Mouse (Mus musculus): Measurements from ENCODE around the gene Mad1l1. TPM values are rescaled to one million over a fixed set of nuclear protein-coding genes. Genes with fewer than 3 reads are reported as not detected.

The Mad1l1 gene
- polyA plus RNA-seq, 1 experiment from 2014 or later: 39.1 TPM

GRCm38 (mm10) chr5:140034300-140035024 lies 286.9 kb downstream of the Mad1l1 start:
- no peak overlapping the region for H3K27ac ChIP-seq (ENCODE audit: low read length)
- no peak overlapping the region for H3K9ac ChIP-seq (replicated peaks; ENCODE audit: low read depth, low read length)
- peak; percentile 47; the same call in 1 of the 2 replicates for ATAC-seq (ENCODE audit: insufficient number of reproducible peaks, insufficient read depth, low FRiP score, low read depth)
- no peaks in the 10 kb centered on the region for H3K27me3 ChIP-seq (ENCODE audit: control insufficient read depth, insufficient read depth, low read length)
- no peak overlapping the region for H3K4me2 ChIP-seq (replicated peaks; ENCODE audit: low read depth, low read length)
- no peaks in the 10 kb centered on the region for H3K9me3 ChIP-seq (ENCODE audit: control insufficient read depth, low read depth, low read length)
- H3K4me1 ChIP-seq (ENCODE audit: control insufficient read depth, insufficient read depth, low read length): no peaks in the 10 kb centered on the region
- H3K36me3 ChIP-seq (ENCODE audit: control insufficient read depth, insufficient read depth, low read length): no peaks in the 10 kb centered on the region
- H3K4me3 ChIP-seq (ENCODE audit: low read depth, low read length): no peak overlapping the region
- WGBS: 75% methylated on average over 5 of the region's 5 CpGs

- no peaks in the 10 kb centered on the region for H3K36me3 ChIP-seq (ENCODE audit: control insufficient read depth, insufficient read depth, low read length)
- WGBS: 89% methylated on average over 4 of the region's 4 CpGs
These were observed 295.0 kb downstream of the Mad1l1 start for GRCm38 (mm10) chr5:140026366-140026765.

GRCm38 (mm10) chr5:140025301-140025700 lies 296.1 kb downstream of the Mad1l1 start:
- no peak for ATAC-seq (ENCODE audit: insufficient number of reproducible peaks, insufficient read depth, low FRiP score, low read depth)
- no peaks in the 10 kb centered on the region for H3K9me3 ChIP-seq (ENCODE audit: control insufficient read depth, low read depth, low read length)
- no peak overlapping the region for H3K27ac ChIP-seq (ENCODE audit: low read length)
- no peaks in the 10 kb centered on the region for H3K36me3 ChIP-seq (ENCODE audit: control insufficient read depth, insufficient read depth, low read length)
- H3K9ac ChIP-seq (replicated peaks; ENCODE audit: low read depth, low read length): no peak overlapping the region
- no peak overlapping the region for H3K4me3 ChIP-seq (ENCODE audit: low read depth, low read length)
- no peaks in the 10 kb centered on the region for H3K4me1 ChIP-seq (ENCODE audit: control insufficient read depth, insufficient read depth, low read length)
- no peaks in the 10 kb centered on the region for H3K27me3 ChIP-seq (ENCODE audit: control insufficient read depth, insufficient read depth, low read length)
- 89% methylated on average over 2 of the region's 2 CpGs for WGBS
- no peak overlapping the region for H3K4me2 ChIP-seq (replicated peaks; ENCODE audit: low read depth, low read length)

More at GRCm38 (mm10) chr5:140026366-140026765, 295.0 kb downstream of the Mad1l1 start:
- Histone ChIP-seq H3K4me3 (ENCODE audit: low read depth, low read length) (no peak overlapping the region), H3K4me1 (ENCODE audit: control insufficient read depth, insufficient read depth, low read length) (no peaks in the 10 kb centered on the region), H3K4me2 (replicated peaks; ENCODE audit: low read depth, low read length) (no peak overlapping the region), H3K27me3 (ENCODE audit: control insufficient read depth, insufficient read depth, low read length) (no peaks in the 10 kb centered on the region), H3K27ac (ENCODE audit: low read length) (no peak overlapping the region), H3K9me3 (ENCODE audit: control insufficient read depth, low read depth, low read length) (no peaks in the 10 kb centered on the region), H3K9ac (replicated peaks; ENCODE audit: low read depth, low read length) (no peak overlapping the region)
- ATAC-seq (ENCODE audit: insufficient number of reproducible peaks, insufficient read depth, low FRiP score, low read depth): no peak

- no peak overlapping the region for H3K4me2 ChIP-seq (replicated peaks; ENCODE audit: low read depth, low read length)
- H3K9me3 ChIP-seq (ENCODE audit: control insufficient read depth, low read depth, low read length): no peaks in the 10 kb centered on the region
- H3K9ac ChIP-seq (replicated peaks; ENCODE audit: low read depth, low read length): no peak overlapping the region
- no peaks in the 10 kb centered on the region for H3K36me3 ChIP-seq (ENCODE audit: control insufficient read depth, insufficient read depth, low read length)
- ATAC-seq (ENCODE audit: insufficient number of reproducible peaks, insufficient read depth, low FRiP score, low read depth): no peak
- no peaks in the 10 kb centered on the region for H3K4me1 ChIP-seq (ENCODE audit: control insufficient read depth, insufficient read depth, low read length)
- WGBS: 68% methylated on average over 3 of the region's 3 CpGs
- H3K4me3 ChIP-seq (ENCODE audit: low read depth, low read length): no peak overlapping the region
- H3K27me3 ChIP-seq (ENCODE audit: control insufficient read depth, insufficient read depth, low read length): no peaks in the 10 kb centered on the region
- H3K27ac ChIP-seq (ENCODE audit: low read length): no peak overlapping the region
These were observed 297.3 kb downstream of the Mad1l1 start for GRCm38 (mm10) chr5:140023941-140024500.

GRCm38 (mm10) chr5:140022861-140023260 lies 298.5 kb downstream of the Mad1l1 start:
- H3K27ac ChIP-seq (ENCODE audit: low read length): no peak overlapping the region
- no peak overlapping the region for H3K4me3 ChIP-seq (ENCODE audit: low read depth, low read length)
- no peaks in the 10 kb centered on the region for H3K36me3 ChIP-seq (ENCODE audit: control insufficient read depth, insufficient read depth, low read length)
- H3K4me2 ChIP-seq (replicated peaks; ENCODE audit: low read depth, low read length): no peak overlapping the region
- no peak for ATAC-seq (ENCODE audit: insufficient number of reproducible peaks, insufficient read depth, low FRiP score, low read depth)
- no peak overlapping the region for H3K9ac ChIP-seq (replicated peaks; ENCODE audit: low read depth, low read length)
- no peaks in the 10 kb centered on the region for H3K4me1 ChIP-seq (ENCODE audit: control insufficient read depth, insufficient read depth, low read length)
- no peaks in the 10 kb centered on the region for H3K27me3 ChIP-seq (ENCODE audit: control insufficient read depth, insufficient read depth, low read length)
- no peaks in the 10 kb centered on the region for H3K9me3 ChIP-seq (ENCODE audit: control insufficient read depth, low read depth, low read length)
- 79% methylated on average over 6 of the region's 6 CpGs for WGBS

GRCm38 (mm10) chr5:140021755-140022154 lies 299.6 kb downstream of the Mad1l1 start:
- Histone ChIP-seq H3K4me2 (replicated peaks; ENCODE audit: low read depth, low read length) (no peak overlapping the region), H3K27ac (ENCODE audit: low read length) (no peak overlapping the region), H3K27me3 (ENCODE audit: control insufficient read depth, insufficient read depth, low read length) (no peaks in the 10 kb centered on the region), H3K4me3 (ENCODE audit: low read depth, low read length) (no peak overlapping the region), H3K36me3 (ENCODE audit: control insufficient read depth, insufficient read depth, low read length) (no peaks in the 10 kb centered on the region), H3K9me3 (ENCODE audit: control insufficient read depth, low read depth, low read length) (no peaks in the 10 kb centered on the region), H3K4me1 (ENCODE audit: control insufficient read depth, insufficient read depth, low read length) (no peaks in the 10 kb centered on the region), H3K9ac (replicated peaks; ENCODE audit: low read depth, low read length) (no peak overlapping the region)
- ATAC-seq (ENCODE audit: insufficient number of reproducible peaks, insufficient read depth, low FRiP score, low read depth): no peak
- 83% methylated on average over 10 of the region's 10 CpGs for WGBS

GRCm38 (mm10) chr5:140019616-140020015 lies 301.7 kb downstream of the Mad1l1 start:
- no peaks in the 10 kb centered on the region for H3K9me3 ChIP-seq (ENCODE audit: control insufficient read depth, low read depth, low read length)
- no peaks in the 10 kb centered on the region for H3K4me1 ChIP-seq (ENCODE audit: control insufficient read depth, insufficient read depth, low read length)
- H3K4me3 ChIP-seq (ENCODE audit: low read depth, low read length): no peak overlapping the region
- ATAC-seq (ENCODE audit: insufficient number of reproducible peaks, insufficient read depth, low FRiP score, low read depth): no peak
- WGBS: 93% methylated on average over 1 of the region's 1 CpGs
- H3K27me3 ChIP-seq (ENCODE audit: control insufficient read depth, insufficient read depth, low read length): no peaks in the 10 kb centered on the region
- H3K9ac ChIP-seq (replicated peaks; ENCODE audit: low read depth, low read length): no peak overlapping the region
- H3K36me3 ChIP-seq (ENCODE audit: control insufficient read depth, insufficient read depth, low read length): no peaks in the 10 kb centered on the region
- no peak overlapping the region for H3K27ac ChIP-seq (ENCODE audit: low read length)
- no peak overlapping the region for H3K4me2 ChIP-seq (replicated peaks; ENCODE audit: low read depth, low read length)

- H3K9ac ChIP-seq (replicated peaks; ENCODE audit: low read depth, low read length): no peak overlapping the region
- no peaks in the 10 kb centered on the region for H3K27me3 ChIP-seq (ENCODE audit: control insufficient read depth, insufficient read depth, low read length)
- WGBS: 88% methylated on average over 7 of the region's 7 CpGs
- no peaks in the 10 kb centered on the region for H3K4me1 ChIP-seq (ENCODE audit: control insufficient read depth, insufficient read depth, low read length)
- H3K36me3 ChIP-seq (ENCODE audit: control insufficient read depth, insufficient read depth, low read length): no peaks in the 10 kb centered on the region
- no peak overlapping the region for H3K27ac ChIP-seq (ENCODE audit: low read length)
- no peak for ATAC-seq (ENCODE audit: insufficient number of reproducible peaks, insufficient read depth, low FRiP score, low read depth)
- H3K9me3 ChIP-seq (ENCODE audit: control insufficient read depth, low read depth, low read length): no peaks in the 10 kb centered on the region
- no peak overlapping the region for H3K4me3 ChIP-seq (ENCODE audit: low read depth, low read length)
- no peak overlapping the region for H3K4me2 ChIP-seq (replicated peaks; ENCODE audit: low read depth, low read length)
These were observed 302.6 kb downstream of the Mad1l1 start for GRCm38 (mm10) chr5:140018780-140019179.

Measured in stomach, embryonic 14.5 days (tissue).